Mouse (Mus musculus): Measurements from ENCODE around the gene Cabp1.
"Not testable (repeated sequence)": the region's sequence is repeated elsewhere in the genome, so short reads cannot be mapped to it uniquely, and the experiment has no call there.

Cabp1 gene

GRCm38 (mm10) chr5:115177866-115178265 lies 16.3 kb downstream of the Cabp1 start:
- no peak for DNase-seq (ENCODE audit: low spot score)

- no peak for DNase-seq (ENCODE audit: low spot score)
These were observed 19.6 kb downstream of the Cabp1 start for GRCm38 (mm10) chr5:115174554-115174953.

- no peak for DNase-seq (ENCODE audit: low spot score)
These were observed 24.0 kb downstream of the Cabp1 start for GRCm38 (mm10) chr5:115170150-115170549.

GRCm38 (mm10) chr5:115168641-115169415 lies 25.4 kb downstream of the Cabp1 start:
- no peak for DNase-seq (ENCODE audit: low spot score)

GRCm38 (mm10) chr5:115167396-115167795 lies 26.8 kb downstream of the Cabp1 start:
- DNase-seq (ENCODE audit: low spot score), result no peak

- no peak for DNase-seq (ENCODE audit: low spot score)
These were observed 27.4 kb downstream of the Cabp1 start for GRCm38 (mm10) chr5:115166815-115167194.

- DNase-seq (ENCODE audit: low spot score), result no peak
These were observed 28.0 kb downstream of the Cabp1 start for GRCm38 (mm10) chr5:115165895-115166814.

- peak; percentile 48 for DNase-seq (ENCODE audit: low spot score)
These were observed 28.8 kb downstream of the Cabp1 start for GRCm38 (mm10) chr5:115165351-115165750.

- DNase-seq (ENCODE audit: low spot score), result not testable (repeated sequence)
These were observed 29.7 kb downstream of the Cabp1 start for GRCm38 (mm10) chr5:115164446-115164845.

- DNase-seq (ENCODE audit: low spot score), result peak; percentile 55
These were observed 30.6 kb downstream of the Cabp1 start for GRCm38 (mm10) chr5:115163563-115163962.

GRCm38 (mm10) chr5:115161940-115162279 lies 32.3 kb downstream of the Cabp1 start:
- not testable (repeated sequence) for DNase-seq (ENCODE audit: low spot score)

GRCm38 (mm10) chr5:115161064-115161939 lies 32.9 kb downstream of the Cabp1 start:
- no peak for DNase-seq (ENCODE audit: low spot score)

GRCm38 (mm10) chr5:115160655-115161054 lies 33.5 kb downstream of the Cabp1 start:
- no peak for DNase-seq (ENCODE audit: low spot score)

GRCm38 (mm10) chr5:115159165-115159564 lies 35.0 kb downstream of the Cabp1 start:
- no peak for DNase-seq (ENCODE audit: low spot score)

- peak; percentile 98 for DNase-seq (ENCODE audit: low spot score)
These were observed 35.9 kb downstream of the Cabp1 start, which contains the start of gene Mlec for GRCm38 (mm10) chr5:115158040-115158983. Gene Mlec, minus strand, starts transcription at chr5:115158179.

- no peak for DNase-seq (ENCODE audit: low spot score)
These were observed 37.1 kb downstream of the Cabp1 start for GRCm38 (mm10) chr5:115156933-115157589.

GRCm38 (mm10) chr5:115156401-115156800 lies 37.8 kb downstream of the Cabp1 start:
- no peak for DNase-seq (ENCODE audit: low spot score)

GRCm38 (mm10) chr5:115155831-115156230 lies 38.4 kb downstream of the Cabp1 start:
- DNase-seq (ENCODE audit: low spot score), result no peak

- no peak for DNase-seq (ENCODE audit: low spot score)
These were observed 39.0 kb downstream of the Cabp1 start for GRCm38 (mm10) chr5:115155156-115155631.
